ENCODE assay signal across 19 mouse cellular contexts in genomic region chr6:108833963-108834697, GRCm38 (mm10). TPM values are rescaled to one million over a fixed set of nuclear protein-coding genes. Genes with fewer than 3 reads are reported as not detected.
DNase-seq lines count a peak whose midpoint lies in the region; ATAC-seq and TF ChIP-seq lines count a peak whose summit lies in the region.
"Had no signal": no experiment of that assay in that cellular context is flagged by ENCODE, and none has a peak within 500 bp of the region (broad histone marks: within the 10 kb centered on the region; RNA-seq: fewer than 3 reads in every experiment).

No protein-coding gene starts in this region.

- DNase-seq in heart, adult 11 months: peak; percentile 37
- no peak for DNase-seq in heart, adult 18-20 months
- DNase-seq in CD4-positive helper T cell, adult 2 months (ENCODE audit: low read depth, low spot score): peak; percentile 29
- no peak for DNase-seq in liver, embryonic 11.5 days (ENCODE audit: low spot score)
- no peak for DNase-seq in cerebellum, postnatal 4 days (ENCODE audit: low spot score in 2 of 2)
- DNase-seq in midbrain, embryonic 10.5 days (ENCODE audit: low spot score): no peak
- DNase-seq in hindbrain, embryonic 11.5 days (ENCODE audit: low spot score): no peak
- DNase-seq: cerebellum, adult 11-12 months; heart, postnatal 36 days; kidney, postnatal 25 days; lung, postnatal 4 days; right cerebral cortex, postnatal 25 days had no signal

- peaks cover 37% of the 10 kb centered on the region for H3K4me1 ChIP-seq in liver, embryonic 11.5 days (replicated peaks; ENCODE audit: control insufficient read depth, insufficient read depth, low read length)
- peaks cover 51% of the 10 kb centered on the region for H3K4me1 ChIP-seq in small intestine, adult 2 months (ENCODE audit: control insufficient read depth, insufficient read depth, insufficient read length, low read length)
- H3K4me1 ChIP-seq in midbrain, embryonic 10.5 days: peaks cover 11% of the 10 kb centered on the region
- H3K4me1 ChIP-seq in hindbrain, embryonic 11.5 days (replicated peaks; ENCODE audit: control insufficient read depth, insufficient read depth, low read length): peaks cover 4% of the 10 kb centered on the region; the same call in 1 of the 2 replicates

- no peaks in the 10 kb centered on the region for H3K27me3 ChIP-seq in liver, embryonic 11.5 days (replicated peaks; ENCODE audit: control insufficient read depth, insufficient read depth, low read length)
- no peaks in the 10 kb centered on the region for H3K27me3 ChIP-seq in small intestine, adult 2 months (ENCODE audit: control insufficient read depth, insufficient read depth, low read length)
- H3K27me3 ChIP-seq in midbrain, embryonic 10.5 days (ENCODE audit: low read depth, poor library complexity, severe bottlenecking): no peaks in the 10 kb centered on the region
- no peaks in the 10 kb centered on the region for H3K27me3 ChIP-seq in hindbrain, embryonic 11.5 days (ENCODE audit: control insufficient read depth, insufficient read depth, low read length)
- H3K27me3 ChIP-seq: embryonic facial prominence, embryonic 15.5 days; forebrain, embryonic 12.5 days; limb, embryonic 12.5 days; midbrain, embryonic 15.5 days had no signal

- peaks cover 8% of the 10 kb centered on the region; the same call in 1 of the 2 replicates for H3K36me3 ChIP-seq in liver, embryonic 11.5 days (ENCODE audit: control insufficient read depth, insufficient read depth, low read length)
- peaks cover 9% of the 10 kb centered on the region; the same call in 1 of the 2 replicates for H3K36me3 ChIP-seq in small intestine, adult 2 months (ENCODE audit: control insufficient read depth, insufficient read depth, low read length)
- H3K36me3 ChIP-seq in midbrain, embryonic 10.5 days: peaks cover 32% of the 10 kb centered on the region
- H3K36me3 ChIP-seq in hindbrain, embryonic 11.5 days (ENCODE audit: control insufficient read depth, insufficient read depth, low read length): no peaks in the 10 kb centered on the region
- H3K36me3 ChIP-seq: midbrain, embryonic 15.5 days had no signal

- ATAC-seq in liver, embryonic 11.5 days (replicated peaks; ENCODE audit: low FRiP score): no peak
- no peak for ATAC-seq in hindbrain, embryonic 11.5 days (ENCODE audit: low FRiP score)
- ATAC-seq: midbrain, embryonic 15.5 days had no signal

- peak overlapping the region; percentile 12 for H3K4me2 ChIP-seq in liver, embryonic 11.5 days
- no peak overlapping the region for H3K4me2 ChIP-seq in hindbrain, embryonic 11.5 days (replicated peaks; ENCODE audit: low read depth, low read length)
- H3K4me2 ChIP-seq: embryonic facial prominence, embryonic 15.5 days; forebrain, embryonic 12.5 days; heart, embryonic 11.5 days; limb, embryonic 12.5 days; midbrain, embryonic 15.5 days had no signal

- H3K4me3 ChIP-seq in liver, embryonic 11.5 days (ENCODE audit: low read depth, low read length): no peak overlapping the region
- no peak overlapping the region for H3K4me3 ChIP-seq in small intestine, adult 2 months (ENCODE audit: low read depth, low read length)
- H3K4me3 ChIP-seq in midbrain, embryonic 10.5 days: no peak overlapping the region
- H3K4me3 ChIP-seq in hindbrain, embryonic 11.5 days (ENCODE audit: low read depth, low read length): no peak overlapping the region
- H3K4me3 ChIP-seq: embryonic facial prominence, embryonic 15.5 days; forebrain, embryonic 12.5 days; limb, embryonic 12.5 days; midbrain, embryonic 15.5 days had no signal

- H3K9me3 ChIP-seq in liver, embryonic 11.5 days (ENCODE audit: control insufficient read depth, low read length): no peaks in the 10 kb centered on the region
- no peaks in the 10 kb centered on the region for H3K9me3 ChIP-seq in midbrain, embryonic 10.5 days (replicated peaks)
- H3K9me3 ChIP-seq in hindbrain, embryonic 11.5 days (ENCODE audit: control insufficient read depth, low read length): no peaks in the 10 kb centered on the region
- H3K9me3 ChIP-seq: embryonic facial prominence, embryonic 15.5 days; forebrain, embryonic 12.5 days; G1E; limb, embryonic 12.5 days; midbrain, embryonic 15.5 days had no signal

- 56% methylated on average over 8 of the region's 8 CpGs for WGBS in liver, embryonic 11.5 days
- 56% methylated on average over 8 of the region's 8 CpGs for WGBS in small intestine, adult 2 months
- 90% methylated on average over 8 of the region's 8 CpGs for WGBS in midbrain, embryonic 10.5 days
- WGBS in hindbrain, embryonic 11.5 days: 85% methylated on average over 8 of the region's 8 CpGs

- no peak for TF ChIP-seq POLR2A in small intestine, adult 2 months (IDR thresholded peaks at IDR 0.05; ENCODE audit: low read depth, low read length)

- peak overlapping the region; percentile 22; the same call in 1 of the 2 replicates for H3K27ac ChIP-seq in liver, embryonic 11.5 days (ENCODE audit: low read depth, low read length)
- H3K27ac ChIP-seq in small intestine, adult 2 months (ENCODE audit: insufficient read depth, low read depth, low read length): peak overlapping the region; percentile 24
- H3K27ac ChIP-seq in midbrain, embryonic 10.5 days (replicated peaks): no peak overlapping the region
- no peak overlapping the region for H3K27ac ChIP-seq in hindbrain, embryonic 11.5 days (ENCODE audit: low read depth, low read length)
- H3K27ac ChIP-seq: embryonic facial prominence, embryonic 15.5 days; forebrain, embryonic 12.5 days; limb, embryonic 12.5 days; midbrain, embryonic 15.5 days had no signal

- no peak for TF ChIP-seq CTCF in small intestine, adult 2 months (IDR thresholded peaks at IDR 0.05; ENCODE audit: extremely low read depth, insufficient read length, insufficient replicate concordance, low read depth, low read length)

- H3K9ac ChIP-seq in liver, embryonic 11.5 days (ENCODE audit: low read depth, low read length): no peak overlapping the region
- no peak overlapping the region for H3K9ac ChIP-seq in hindbrain, embryonic 11.5 days (ENCODE audit: low read depth, low read length)
- H3K9ac ChIP-seq: embryonic facial prominence, embryonic 15.5 days; forebrain, embryonic 12.5 days; limb, embryonic 12.5 days; midbrain, embryonic 15.5 days had no signal

RNA-seq across cellular contexts. Expression of gene Edem1, which starts 5.7 kb away (rescaled TPM):
- 10 to 100 TPM; 11.7 to 18.7 TPM for total RNA-seq in heart, adult 18-20 months (2021)
- polyA plus RNA-seq in liver, embryonic 11.5 days (2014; fragmentation: Nextera tagmentation; extraction: Ambion mirVana): 25.0 and 30.6 TPM in 2 replicates
- polyA plus RNA-seq in small intestine, adult 2 months (2012; rRNA removed): 30.8 and 55.9 TPM in 2 replicates
- polyA plus RNA-seq in midbrain, embryonic 10.5 days (2016; fragmentation: Nextera tagmentation; extraction: Ambion mirVana): 14.2 and 15.7 TPM in 2 replicates
- polyA plus RNA-seq in hindbrain, embryonic 11.5 days (2014; fragmentation: Nextera tagmentation; extraction: Ambion mirVana): 22.0 and 22.2 TPM in 2 replicates

RNA-seq across cellular contexts. Expression of gene Arl8b, which starts 51.2 kb away (rescaled TPM):
- 100 to 1,000 TPM in 1 of 2 experiments, 10 to 100 TPM in 1; 97.1 to 101 TPM for total RNA-seq in heart, adult 18-20 months (2021)
- polyA plus RNA-seq in liver, embryonic 11.5 days (2014; fragmentation: Nextera tagmentation; extraction: Ambion mirVana): 64.1 and 81.5 TPM in 2 replicates
- polyA plus RNA-seq in small intestine, adult 2 months (2012; rRNA removed): 6.3 and 9.6 TPM in 2 replicates
- 67.4 and 69.2 TPM in 2 replicates for polyA plus RNA-seq in midbrain, embryonic 10.5 days (2016; fragmentation: Nextera tagmentation; extraction: Ambion mirVana)
- 77.3 and 88.5 TPM in 2 replicates for polyA plus RNA-seq in hindbrain, embryonic 11.5 days (2014; fragmentation: Nextera tagmentation; extraction: Ambion mirVana)

Comparison
In these comparisons a context has a peak if more than half of its experiments do, and no peak if none do; other contexts are left out.
1. DNase-seq: peak in heart, adult 11 months (single experiment) and CD4-positive helper T cell, adult 2 months (single experiment); none in heart, adult 18-20 months (0 of 2), liver, embryonic 11.5 days (single experiment), cerebellum, postnatal 4 days (0 of 2), midbrain, embryonic 10.5 days (single experiment) and hindbrain, embryonic 11.5 days (single experiment).
2. H3K27ac ChIP-seq: peak in liver, embryonic 11.5 days (single experiment) and small intestine, adult 2 months (single experiment); none in midbrain, embryonic 10.5 days (single experiment) and hindbrain, embryonic 11.5 days (single experiment).